Mouse (Mus musculus): ENCODE measurements around the gene Acod1.

DNA sequence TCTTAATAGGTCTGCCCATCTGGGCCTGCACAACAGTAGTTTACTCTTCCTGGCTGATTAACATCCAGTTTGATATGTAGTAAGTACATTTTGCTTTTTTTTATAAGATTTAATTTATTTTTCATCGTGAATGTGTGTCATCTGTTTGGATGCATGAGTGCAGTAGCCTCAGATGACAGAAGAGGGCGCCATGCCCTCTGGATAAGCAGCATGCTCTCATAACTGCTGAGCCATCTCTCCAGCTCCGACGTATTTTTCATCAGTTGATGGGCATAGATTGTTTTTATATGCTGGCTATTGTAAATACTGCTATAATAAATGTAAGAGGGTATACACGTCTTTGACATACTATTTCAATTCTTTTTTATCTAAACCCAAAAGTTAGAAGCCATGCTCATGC lies 35.0 kb upstream of the Acod1 start:
- TF ChIP-seq CTCF (conservative IDR thresholded peaks at IDR 0.05; ENCODE audit: insufficient read depth, insufficient read length, low read depth, low read length), result peak; percentile 83
- TF ChIP-seq POLR2A (IDR thresholded peaks at IDR 0.05; ENCODE audit: low read depth, low read length), result no peak

Measured in kidney, adult 2 months (tissue).